Mouse (Mus musculus): ENCODE measurements around the gene Kif13a.

The Kif13a gene

DNA sequence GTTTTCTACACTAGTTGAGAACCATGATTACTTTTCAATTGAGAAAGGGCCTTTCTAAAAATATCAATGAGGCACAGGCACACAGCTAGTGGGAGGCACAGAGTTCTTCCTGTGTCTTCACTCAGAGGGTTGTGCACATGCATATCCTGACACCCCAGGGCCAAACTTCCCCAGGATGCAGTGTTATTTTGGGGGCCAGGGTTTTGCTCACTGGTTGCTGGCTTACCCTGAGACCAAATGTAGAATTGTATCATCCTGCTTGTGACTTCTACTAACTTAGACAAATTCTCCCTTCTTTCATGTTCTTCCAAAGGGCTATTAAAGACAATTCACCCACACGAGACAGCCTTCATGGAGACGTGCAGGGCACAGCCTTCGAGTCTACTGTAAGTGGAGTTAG is 45.7 kb downstream of the Kif13a start:
- no peak for DNase-seq (ENCODE audit: low read depth)

DNA sequence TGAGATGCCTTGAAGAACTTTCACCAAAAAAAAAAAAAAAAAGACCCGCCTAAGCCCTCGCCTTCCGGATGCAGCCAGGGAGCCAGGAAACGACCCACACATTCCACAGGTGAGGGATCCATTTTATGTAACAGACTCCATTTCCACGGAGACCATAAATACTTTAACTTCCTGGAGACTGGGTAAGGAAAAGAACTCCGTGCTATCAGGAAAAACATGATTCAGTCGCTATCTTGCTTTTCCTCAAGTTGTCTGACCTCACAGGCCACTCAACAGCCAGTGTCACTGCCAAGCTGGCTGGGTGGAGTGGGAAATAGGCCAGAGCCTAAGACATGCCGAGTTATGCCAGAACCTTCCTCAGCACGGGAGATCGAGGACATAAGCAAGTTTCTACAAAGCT is 46.3 kb downstream of the Kif13a start:
- no peak for DNase-seq (ENCODE audit: low read depth)

DNA sequence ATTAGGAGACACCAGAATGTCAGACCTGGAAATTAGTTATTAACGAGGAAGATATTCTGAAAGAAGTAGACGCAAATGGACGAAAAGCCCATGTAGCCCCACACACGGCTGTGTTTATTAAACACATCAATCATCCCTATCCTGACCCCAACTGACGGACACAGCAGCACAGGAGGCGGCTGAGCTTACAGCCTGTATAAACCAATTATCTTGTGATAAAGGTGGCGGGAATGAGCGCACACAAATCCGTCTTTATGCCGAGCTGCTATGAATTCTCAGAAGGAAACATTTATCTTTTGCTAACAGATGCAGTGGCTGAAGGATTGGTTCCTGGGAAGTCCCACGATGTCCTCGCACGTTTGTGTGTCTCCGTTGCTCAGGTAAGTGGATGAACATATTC is 48.9 kb downstream of the Kif13a start:
- no peak for DNase-seq (ENCODE audit: low read depth)

DNA sequence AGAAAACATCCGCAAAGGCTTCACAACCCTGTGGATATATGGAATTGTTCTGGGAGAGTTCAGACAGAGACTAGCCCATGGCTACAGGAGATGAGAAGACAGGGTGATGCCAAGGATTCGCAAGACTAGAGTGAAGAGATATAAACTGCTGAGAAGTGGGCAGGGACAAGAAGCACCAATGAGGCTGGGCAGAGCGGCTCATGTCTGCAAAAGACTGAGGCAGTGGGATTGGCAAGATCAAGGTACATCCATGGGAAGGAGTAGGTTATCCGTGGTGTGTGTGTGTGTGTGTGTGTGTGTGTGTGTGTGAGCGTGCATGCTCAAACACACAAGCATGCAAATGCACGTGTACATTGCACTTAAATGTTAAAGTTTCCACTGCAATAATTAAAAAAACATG is 49.4 kb downstream of the Kif13a start:
- no peak for DNase-seq (ENCODE audit: low read depth)

DNA sequence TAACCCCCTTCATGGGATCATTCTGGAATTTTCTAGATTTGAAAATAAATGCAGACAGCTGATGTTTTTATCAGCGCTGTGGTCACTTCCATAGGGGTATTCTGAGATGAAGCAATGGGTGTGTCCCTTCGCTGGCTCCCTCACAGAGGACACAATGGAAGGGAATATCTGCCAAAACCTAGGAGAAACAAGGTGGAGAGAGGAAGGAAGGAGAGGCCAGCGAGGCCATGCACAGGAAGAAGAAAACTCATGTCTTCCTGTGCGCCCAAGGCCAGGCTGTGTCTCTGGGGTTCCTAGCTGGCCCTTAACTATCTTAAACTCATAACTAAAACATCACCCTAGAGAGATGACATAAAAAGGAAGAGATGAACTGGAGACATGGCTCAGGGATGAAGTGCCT is 52.6 kb downstream of the Kif13a start:
- DNase-seq (ENCODE audit: low read depth) = no peak

DNA sequence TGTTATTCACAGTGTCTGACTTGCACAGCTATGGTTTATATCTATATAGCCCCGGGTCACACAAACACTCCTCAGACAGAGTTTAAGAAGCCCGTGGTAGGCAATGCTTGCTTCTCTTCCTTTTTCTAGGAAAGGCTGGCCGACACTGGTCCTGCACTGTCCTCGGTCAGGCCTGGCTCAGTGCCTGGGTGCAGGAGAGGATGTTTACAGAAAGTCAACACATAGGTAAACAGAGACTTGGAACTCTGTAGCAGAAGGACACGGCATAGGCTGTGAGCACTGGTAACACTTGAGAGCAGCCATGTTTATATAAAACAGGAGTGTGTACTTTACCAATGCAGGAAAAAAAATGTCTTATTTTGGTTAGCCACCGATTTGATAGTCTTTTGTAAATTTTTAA is 54.3 kb downstream of the Kif13a start:
- DNase-seq (ENCODE audit: low read depth) = no peak

DNA sequence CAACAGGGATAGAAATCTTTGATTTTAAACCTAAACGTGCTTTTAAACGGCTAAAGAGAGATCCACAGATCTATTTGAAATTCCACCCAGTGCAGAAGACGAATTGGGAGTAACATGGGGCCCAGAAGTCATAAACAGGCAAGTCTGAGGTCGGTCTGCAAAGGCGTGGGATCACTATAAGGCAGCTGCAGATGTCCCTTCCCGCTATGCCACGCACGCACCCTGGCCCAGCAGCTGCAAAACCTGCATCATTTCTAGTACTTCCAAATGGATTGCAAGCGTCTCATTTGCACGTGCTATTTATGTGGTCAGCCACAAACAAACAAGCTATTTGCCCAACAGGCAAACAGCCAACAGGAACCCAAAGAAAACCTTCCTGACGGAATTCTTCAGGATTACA is 56.9 kb downstream of the Kif13a start:
- no peak for DNase-seq (ENCODE audit: low read depth)

DNA sequence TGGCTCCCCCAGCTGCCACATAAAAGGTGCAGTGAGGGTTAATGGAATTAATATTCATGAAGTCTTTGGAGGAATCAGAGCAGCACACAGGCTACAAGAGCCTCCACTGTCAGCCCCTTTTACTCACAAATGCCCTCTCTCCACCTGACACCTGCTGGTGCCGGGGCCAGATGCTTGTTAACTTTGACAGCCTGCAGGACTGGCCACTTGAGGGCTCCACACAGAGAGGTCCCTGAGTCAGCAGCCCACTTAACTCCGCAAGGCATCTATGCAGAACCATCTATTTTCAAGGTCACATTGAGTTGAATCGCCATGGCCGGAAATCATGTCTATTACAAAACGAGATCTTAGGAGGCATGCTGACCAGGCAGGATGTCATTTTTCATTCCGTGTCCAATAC is 57.5 kb downstream of the Kif13a start:
- DNase-seq (ENCODE audit: low read depth) = no peak

DNA sequence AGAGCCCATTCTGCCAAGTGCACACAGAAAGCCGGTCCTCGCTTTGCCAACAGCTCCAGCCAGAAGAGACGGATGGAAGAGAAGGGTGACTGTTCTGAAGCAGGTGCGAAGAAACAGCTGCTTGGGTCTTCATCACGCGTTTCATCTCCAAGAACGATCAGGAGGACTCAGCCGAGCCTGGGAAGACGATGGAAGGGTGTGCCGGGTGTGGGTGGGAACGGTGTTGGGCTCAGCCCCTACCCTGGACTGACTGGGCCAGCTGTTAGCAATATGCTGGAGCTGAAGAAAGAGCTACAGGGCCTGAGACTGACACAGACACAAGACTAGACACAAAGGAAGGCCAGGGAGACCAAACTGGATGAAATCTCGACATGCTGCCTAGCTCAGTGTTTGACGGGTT is 60.2 kb downstream of the Kif13a start:
- DNase-seq (ENCODE audit: low read depth) = no peak

DNA sequence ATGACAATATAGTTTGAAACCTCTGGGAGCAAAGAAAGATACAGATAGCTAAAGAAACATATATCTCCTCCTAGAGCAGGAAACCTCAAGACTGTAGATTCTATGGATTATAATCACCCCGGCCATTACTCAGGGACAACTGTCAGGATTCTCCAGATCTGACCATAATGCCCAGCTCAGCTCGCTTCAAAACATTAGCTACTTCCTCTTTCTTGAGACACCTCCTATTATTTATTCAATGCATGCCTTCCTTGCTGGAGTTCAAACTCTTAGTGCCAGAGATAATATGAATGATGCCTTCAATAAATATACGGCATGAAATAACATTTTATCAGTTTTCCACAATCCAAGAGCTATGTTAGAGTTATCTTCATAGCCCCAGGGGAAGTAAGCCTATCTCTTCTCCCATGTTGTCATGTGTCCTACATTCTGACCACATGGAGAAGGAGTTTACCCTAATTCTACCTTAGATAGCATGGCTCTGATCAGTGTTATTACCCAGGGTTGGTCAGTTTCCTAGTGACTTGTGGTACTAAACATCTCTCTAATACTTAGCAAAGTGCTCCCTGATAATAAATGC is 66.4 kb downstream of the Kif13a start:
- no peak for DNase-seq (ENCODE audit: low read depth)

DNA sequence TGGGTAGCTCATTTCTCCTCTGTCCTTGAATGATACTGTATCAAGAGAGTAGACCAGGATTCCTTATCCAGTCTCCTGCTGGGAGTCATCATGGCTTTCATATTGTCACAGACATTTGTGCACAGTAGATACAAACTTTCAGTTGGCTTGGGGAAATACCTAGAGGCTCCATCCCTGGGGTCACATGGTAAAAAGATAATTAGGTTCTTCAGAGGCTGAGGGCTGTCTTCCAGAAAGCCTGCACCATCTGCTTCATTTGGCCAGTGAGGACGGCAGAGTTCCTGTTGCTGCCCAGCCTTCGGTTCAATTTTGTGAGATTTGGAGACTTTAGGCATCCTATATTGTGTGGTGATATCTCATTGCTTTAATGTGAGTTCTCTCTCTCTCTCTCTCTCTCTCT is 69.8 kb downstream of the Kif13a start:
- DNase-seq (ENCODE audit: low read depth) = no peak

DNA sequence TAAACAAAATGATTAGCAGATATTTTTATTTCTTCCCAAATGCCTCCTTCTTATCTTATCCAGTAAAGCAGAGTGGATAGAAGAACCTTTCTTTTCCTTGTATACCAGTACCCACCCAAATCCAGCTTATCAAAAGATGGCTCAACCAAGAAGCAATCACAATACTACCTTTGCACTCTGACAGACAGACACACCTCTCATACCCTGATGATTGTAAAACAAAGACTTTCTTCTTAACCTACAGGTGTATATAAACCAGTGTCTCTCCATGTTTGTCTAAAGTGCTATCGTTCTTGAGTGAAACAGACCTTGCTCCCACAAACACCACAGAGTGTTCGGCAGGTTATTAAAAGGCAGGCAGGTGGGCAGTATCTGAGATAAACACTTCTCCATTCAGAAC is 70.5 kb downstream of the Kif13a start:
- DNase-seq (ENCODE audit: low read depth) = no peak

DNA sequence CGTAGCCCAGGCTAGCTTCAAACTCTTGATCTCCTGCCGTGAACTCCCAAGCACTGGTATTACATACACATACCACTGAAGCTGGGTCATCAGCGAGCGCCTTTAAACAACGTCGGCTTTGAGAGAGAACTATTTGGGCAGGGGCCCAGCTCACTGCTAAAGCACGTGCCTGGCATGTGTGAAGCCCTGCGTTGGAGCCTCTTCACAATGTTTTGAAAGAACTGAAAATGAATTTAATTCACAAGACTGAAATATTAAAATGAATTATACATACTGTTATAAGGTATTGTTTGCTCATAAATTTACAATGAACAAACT is 70.9 kb downstream of the Kif13a start:
- DNase-seq (ENCODE audit: low read depth) = no peak

DNA sequence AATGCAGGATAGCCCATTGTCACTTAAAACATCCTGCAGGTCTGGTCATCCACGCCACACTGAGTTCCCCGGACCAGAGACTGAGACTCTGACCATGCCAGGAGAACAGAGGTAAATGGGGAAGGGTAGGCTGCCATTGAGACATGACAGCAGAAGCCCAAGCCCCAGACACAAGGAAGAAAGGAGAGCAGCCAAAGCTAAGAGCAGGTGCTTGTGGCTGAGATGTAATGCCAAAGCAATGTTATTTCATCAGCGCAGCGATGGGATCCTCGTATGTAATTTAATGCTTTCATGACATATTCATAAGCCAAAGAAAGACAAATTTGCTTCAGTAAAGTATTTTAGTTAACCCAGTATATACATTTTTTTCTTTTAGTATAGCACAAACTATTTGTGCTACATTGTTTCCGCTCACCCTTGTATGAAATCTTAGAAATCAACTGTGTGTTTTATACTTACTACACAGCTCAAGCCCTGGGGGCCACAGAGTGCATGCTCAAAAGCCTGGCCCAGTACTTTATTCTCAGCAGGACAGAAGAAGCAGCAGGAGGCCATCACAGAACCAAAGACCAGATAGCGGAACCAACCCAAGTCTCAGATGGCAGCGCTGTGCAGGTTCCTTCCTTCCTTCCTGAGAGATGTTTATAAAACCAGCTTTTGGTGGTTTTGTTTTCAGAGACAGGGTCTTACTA is 71.4 kb downstream of the Kif13a start:
- no peak for DNase-seq (ENCODE audit: low read depth)

DNA sequence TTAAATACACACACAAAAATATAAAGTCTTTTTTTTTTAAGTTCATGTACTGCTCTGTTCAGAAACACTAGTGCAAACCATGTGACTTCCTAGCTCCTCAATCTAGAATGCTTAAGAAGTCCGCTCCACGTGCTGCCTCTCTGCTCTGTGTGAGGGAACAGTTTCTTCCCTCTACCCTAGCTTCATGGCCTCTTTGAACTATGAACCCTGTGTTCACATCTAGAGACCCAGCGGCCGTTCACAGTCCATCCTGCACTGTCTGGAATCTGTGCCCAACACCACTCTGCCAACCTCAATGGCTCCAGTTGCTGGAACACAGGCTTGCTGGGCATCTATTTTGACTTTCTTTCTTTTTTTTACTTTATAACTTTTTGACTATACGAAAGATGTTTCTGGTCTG is 75.2 kb downstream of the Kif13a start:
- DNase-seq (ENCODE audit: low read depth) = no peak

DNA sequence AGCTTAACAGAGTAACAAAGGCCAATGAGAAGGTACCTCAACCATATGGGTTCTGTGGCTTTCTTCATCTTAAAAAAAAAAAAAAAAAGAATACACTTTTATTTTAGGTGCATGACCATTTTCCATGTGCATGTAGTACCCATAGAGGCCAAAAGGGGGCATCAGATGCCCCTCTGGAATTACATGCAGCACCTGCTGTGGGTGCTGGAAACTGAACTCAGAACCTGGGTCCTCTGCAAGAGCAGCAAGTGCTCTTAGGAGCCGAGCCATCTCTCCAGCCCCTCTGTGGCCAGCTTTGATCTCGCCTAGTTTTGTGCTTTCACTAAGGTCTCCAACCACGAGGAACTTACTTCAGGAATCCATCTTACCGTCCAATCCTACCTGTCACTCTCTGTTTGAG is 77.2 kb downstream of the Kif13a start:
- DNase-seq (ENCODE audit: low read depth) = no peak

DNA sequence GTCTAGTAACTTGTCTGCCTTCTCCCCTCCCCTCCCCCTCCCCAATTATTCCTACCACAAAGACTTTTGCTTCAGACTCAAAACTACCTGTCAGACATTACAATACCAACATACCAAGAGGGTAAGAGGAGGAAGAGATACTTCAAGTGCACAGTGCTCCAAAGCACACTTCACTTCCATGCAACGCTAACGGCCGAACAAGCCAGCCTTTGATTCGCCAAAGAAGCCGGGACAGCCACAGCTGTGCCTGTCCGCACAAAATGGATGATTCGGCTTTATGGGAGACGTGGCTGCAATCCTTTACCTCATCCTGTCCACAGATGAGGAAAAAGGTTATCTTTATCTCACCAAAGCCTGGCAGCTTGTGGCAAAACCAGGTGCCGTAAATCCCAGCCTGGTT is 84.2 kb downstream of the Kif13a start:
- no peak for DNase-seq (ENCODE audit: low read depth)

DNA sequence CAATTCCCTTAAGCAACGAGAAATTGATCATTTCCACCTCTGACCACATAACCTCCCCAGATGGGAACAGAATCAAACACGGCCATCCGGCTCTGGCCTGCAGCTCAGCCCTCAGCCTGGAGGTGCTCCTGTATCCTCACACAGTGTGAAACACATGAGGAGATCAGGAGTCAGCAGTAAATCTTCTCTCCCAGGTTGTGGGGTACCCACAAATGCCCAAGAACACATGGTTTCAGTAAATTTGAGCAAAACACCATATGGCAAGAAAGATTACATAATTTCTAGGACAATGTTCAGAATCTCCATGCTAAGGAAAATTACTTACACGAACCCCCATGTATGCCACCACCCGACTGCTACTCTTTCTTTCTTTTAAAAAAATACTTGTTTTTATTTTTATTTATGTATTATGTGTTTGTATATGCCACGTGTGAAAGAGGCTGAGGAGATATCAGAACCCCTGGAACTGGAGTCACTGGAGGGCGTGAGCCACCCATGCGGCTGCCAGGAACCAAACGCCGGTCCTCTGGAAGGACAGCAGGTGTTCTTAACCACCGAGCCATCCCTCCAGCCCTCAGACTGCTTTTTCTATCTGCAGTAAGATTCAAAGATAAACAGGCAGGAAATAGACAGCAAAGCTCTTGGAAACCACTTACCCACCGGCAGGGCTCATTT is 85.0 kb downstream of the Kif13a start:
- DNase-seq (ENCODE audit: low read depth) = no peak

DNA sequence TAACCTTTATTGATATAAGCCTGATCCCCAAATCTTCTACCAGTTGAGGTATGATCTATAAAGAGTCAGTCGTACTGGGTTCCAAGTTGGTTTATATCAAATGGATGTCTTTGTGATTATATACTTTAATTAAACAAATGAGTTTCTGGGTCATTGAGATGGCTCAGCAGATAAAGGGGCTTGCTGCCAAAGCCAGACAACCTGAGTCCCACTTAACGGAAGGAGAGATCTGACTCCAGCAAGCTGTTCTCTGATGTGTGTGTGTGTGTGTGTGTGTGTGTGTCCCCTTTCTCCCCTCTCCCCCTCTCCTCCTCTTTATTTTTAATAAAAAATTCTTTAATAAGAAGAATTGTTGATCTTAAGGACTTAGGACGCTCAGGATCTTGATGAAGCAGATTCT is 86.0 kb downstream of the Kif13a start:
- DNase-seq (ENCODE audit: low read depth) = no peak

DNA sequence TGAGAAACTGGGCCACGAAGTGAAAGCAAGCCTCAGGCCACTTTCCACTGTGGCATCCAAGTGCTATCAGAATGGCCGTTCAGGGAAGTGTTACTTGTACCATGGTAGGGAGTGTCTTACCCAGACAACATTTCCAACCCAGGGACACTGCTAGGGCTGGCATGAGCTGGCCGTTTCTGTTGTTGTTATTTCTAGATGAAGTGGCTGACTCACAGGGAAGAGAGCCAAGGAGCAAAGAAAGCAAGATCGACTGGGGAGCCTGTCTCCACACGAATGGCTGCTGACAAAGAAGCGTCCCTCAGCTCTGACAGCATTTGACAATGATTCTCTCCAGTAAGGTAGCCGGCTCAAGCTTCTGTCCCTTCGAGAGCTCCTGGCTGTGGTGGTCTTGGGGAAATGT is 87.5 kb downstream of the Kif13a start:
- DNase-seq (ENCODE audit: low read depth) = no peak

DNA sequence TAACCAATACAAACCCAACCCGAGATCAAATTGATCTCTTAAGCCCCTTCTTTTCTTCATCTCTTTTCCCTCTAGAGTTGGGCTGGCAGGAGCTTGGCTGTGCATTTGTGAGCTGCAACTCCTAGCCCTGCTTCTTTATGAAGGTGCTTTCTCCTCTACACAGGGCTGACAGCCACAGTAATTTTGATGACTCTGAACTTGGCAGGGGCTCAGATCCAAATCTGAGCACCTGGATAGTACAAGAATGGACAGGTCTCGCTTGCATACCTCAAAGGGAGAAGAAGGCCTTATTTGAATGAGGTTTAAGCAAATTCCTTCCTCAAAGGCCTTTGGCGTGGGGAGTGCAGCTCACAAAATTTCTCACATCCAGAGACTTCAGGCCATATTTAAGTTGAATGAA is 88.0 kb downstream of the Kif13a start:
- DNase-seq (ENCODE audit: low read depth) = no peak

DNA sequence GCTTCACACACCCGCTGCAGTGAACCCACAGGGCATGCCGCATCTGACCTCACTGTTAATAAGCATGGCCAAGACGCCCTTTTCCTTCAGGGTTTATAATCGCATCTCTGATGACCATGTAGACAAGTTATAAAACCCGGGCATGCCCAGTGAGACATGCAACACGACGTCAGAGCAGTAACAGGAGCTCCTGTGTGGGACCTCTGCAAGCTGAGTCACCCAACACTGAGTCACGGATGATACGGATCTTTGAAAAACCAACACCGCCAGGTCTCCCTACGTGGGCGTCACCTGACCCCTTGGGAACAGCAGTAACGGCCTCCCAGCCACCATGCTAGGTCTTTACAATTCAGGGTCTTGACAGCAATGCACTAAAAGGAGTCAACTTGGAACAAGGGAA is 89.0 kb downstream of the Kif13a start:
- DNase-seq (ENCODE audit: low read depth) = no peak

DNA sequence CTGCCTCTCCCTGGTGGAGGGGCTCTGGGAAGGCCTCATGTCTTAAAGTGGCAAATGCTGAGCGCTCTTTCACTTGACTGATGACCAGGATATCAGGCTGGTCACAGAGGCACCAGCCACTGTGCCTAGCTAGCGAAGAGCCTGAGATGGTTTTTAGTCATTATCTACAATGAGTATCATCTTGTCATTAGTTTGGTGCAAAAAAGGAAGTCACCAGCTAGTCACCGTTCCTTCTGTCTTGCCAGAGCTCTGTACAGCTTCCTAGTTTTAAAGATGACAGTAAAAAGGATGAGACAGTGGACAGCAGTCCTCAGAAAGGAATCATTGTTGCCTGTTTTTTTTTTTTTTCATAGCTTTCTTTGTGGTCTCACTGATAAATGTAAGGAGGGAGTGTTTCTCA is 90.4 kb downstream of the Kif13a start:
- no peak for DNase-seq (ENCODE audit: low read depth)

DNA sequence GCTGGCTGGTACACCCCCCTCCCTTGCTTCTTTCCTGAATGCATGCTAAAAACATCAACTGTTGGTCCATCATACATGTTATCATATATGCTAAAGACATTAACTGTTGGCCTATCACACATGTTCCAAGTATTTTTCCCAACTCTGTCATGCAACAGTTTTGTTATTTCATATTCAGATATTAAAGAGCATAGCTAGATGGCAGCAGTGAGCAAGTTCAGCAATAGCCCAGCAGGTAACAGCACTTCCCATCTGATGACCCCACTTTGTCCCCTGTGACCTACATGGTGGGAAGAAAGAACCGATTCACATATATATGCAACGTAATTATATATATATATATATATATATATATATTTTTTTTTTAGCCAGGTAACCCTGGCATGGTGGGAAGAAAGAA is 91.1 kb downstream of the Kif13a start:
- DNase-seq (ENCODE audit: low read depth) = no peak
